Mouse (Mus musculus) hematopoietic stem cell, adult 5-6 weeks (primary cell): Measurements from ENCODE around the gene Reep6. TPM values are rescaled to one million over a fixed set of nuclear protein-coding genes. Genes with fewer than 3 reads are reported as not detected.

Source experiments
- ATAC-seq, 2 experiments: fragments of 125-278 bp in 1 of 2; replicated peaks in 1 of 2; 2 replicates each; pipeline ENCODE4 v1.8.0; 2016 to 2017; ENCODE audit warnings: inconsistent platforms in 2 of 2, mild to moderate bottlenecking in 2 of 2, moderate number of reproducible peaks in 2 of 2, low read depth in 1 of 2, moderate TSS enrichment in 1 of 2; ENCODE audit not compliant: low FRiP score in 2 of 2, poor library complexity in 2 of 2, severe bottlenecking in 2 of 2, insufficient read depth in 1 of 2, low TSS enrichment in 1 of 2
- total RNA-seq: library from RNA; stranded (forward); fragments of 172-1452, 232-1000 nt; gene quantifications from 2 replicates; pipeline ENCODE4 v1.2.3, GENCODE M21; 2017

Gene Reep6
- total RNA-seq, 1 experiment from 2014 or later, result 2.9 TPM

DNA sequence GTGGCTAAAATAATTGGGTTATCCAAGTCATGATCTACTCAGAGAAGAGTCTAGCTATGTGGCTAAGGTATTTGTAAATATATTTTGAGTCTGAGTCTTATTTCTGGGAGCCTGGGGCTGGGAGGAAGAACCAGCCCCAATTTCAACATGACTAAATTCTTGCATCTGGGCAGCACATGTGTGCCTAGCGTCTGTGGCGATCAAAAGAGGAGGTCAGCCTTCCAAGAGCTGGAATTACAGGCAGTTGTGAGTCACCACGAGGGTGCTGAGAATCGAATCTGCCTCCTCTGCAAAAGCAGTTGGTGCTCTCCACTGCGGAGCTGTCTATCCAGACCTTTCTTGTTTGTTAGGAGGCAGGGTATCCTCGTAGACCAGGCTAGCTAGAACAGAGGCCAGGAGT, 36.0 kb downstream of the Reep6 start:
- no peak for ATAC-seq

DNA sequence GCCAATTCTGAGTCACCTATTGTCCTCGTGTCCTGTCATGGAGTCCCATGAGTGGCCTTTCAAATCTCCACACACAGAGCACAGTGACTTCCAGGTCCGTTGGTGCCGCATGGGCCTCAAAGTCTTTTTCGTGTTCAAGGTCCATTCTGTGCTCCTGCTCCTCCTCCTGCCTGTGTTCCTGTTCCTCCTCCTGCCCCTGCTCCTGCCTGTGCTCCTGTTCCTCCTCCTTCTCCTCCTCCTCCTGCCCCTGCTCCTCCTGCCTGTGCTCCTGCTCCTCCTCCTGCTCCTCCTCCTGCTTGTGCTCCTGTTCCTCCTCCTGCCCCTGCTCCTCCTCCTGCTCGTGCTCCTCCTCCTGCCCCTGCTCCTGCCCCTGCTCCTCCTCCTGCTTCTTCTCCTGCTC, 38.2 kb downstream of the Reep6 start:
- no peak for ATAC-seq

DNA sequence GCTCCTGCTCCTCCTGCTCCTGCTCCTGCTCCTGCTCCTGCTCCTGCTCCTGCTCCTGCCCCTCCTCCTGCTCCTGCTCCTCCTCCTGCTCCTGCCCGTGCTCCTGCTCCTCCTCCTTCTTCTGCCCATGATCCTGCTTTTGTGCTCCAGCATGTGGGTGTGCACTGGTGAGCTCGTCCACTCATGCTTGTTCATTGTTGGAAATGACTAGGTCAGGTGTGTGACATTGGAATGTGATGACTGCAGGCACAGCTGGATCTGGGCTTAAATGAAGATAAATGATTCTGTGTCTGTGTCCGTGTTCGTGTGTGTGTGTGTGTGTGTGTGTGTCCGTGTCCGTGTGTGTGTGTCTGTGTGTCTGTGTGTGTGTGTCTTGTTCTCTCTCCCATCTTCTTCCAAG, 38.6 kb downstream of the Reep6 start:
- ATAC-seq, result no peak

DNA sequence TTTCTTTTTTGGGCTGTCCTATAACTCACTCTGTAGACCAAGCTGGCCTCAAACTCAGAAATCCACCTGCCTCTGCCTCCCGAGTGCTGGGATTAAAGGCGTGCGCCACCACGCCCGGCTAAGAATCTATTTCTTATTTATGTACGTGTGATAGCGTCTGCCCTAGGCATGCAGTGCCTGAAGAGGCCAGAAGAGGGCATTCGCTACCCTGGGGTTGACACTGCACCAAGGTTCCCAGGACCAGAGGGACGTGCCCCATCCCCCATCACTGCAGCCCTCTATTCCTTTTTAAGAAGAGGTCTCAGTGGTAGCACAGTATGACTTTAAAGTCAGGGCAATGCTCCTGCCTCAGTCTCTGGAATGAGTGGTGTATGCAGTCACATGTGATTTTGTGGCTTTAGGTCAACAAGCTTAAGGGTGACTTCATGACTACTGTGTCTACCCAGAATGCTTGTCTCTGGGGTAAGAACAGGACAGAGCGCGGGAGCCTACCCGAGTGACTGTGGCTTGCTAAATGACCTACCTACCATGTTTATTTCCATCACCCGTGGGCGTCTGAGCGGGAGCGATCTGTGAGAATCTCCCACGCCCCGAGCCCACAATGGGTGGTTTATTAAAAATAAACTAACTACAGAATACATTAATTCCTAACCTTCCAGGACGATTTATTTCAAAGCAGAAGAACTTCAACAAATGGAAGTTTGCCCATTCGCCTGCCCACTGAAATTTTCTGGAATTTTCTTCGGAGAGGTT, 40.4 kb downstream of the Reep6 start:
- ATAC-seq, result no peak

DNA sequence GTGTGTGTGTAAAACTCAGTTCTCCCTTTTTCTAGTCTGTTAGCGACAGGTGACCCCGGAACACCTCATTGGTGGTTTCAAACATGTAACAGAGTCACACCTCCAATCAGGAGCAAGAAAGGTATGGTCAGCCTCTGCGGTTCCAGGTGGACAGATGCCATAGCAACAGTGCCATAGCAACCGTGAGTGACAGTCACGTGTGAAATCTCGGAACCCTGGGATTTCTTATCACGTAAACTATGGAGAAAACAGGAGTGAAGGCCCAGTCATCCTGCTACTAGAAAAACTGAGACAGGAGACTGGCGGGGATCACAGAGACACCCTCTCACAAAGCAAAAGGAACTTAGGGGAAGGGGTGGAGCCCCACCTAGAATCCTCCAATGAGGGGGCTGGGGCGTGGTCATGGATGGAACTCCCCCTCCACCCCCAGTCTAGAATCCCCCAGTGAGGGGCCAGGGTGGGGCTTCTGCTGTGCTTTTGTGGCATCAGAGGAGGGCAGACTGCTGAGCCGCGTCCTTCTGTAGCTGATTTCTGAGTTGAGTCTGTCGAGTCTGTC, 41.7 kb downstream of the Reep6 start:
- ATAC-seq, result peak; percentile 25 to 59

DNA sequence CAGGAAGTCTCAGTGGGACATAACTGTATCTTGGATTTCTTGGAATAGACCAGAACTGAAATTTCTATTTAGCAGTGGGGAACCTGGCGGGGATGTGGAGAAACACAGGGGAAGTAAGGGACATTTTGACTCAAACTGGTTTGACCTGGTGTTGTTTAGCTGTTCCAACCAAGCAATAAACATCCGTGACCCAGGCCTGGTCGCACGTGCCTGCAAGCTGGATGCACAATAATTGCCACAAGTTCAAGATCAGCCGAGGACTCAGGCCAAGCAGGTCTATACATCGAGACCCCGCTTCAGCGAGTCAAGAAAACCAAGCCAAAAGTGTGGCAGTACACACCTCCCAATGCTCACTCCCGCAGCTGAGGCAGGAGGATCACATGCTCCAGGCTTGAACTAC, 42.2 kb downstream of the Reep6 start:
- no peak for ATAC-seq

DNA sequence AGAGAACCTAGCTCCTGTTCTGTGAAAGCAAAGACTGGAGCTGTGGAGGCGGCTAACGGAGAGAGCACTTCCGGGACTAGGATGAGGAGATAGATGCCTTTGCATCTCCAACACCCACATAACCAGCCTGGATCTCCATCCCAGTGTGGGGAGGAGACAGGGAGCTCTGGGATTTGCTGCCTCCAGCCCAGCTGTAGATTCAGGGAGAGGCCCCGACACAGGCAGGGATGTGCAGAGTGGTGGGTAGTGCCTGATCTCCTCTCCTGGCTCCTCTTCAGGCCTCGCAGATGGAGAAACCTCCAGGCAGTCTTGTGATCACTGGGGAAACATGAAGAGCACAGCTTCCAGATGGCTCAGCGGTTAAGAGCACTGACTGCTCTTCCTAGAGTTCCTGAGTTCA, 43.0 kb downstream of the Reep6 start:
- no peak for ATAC-seq

DNA sequence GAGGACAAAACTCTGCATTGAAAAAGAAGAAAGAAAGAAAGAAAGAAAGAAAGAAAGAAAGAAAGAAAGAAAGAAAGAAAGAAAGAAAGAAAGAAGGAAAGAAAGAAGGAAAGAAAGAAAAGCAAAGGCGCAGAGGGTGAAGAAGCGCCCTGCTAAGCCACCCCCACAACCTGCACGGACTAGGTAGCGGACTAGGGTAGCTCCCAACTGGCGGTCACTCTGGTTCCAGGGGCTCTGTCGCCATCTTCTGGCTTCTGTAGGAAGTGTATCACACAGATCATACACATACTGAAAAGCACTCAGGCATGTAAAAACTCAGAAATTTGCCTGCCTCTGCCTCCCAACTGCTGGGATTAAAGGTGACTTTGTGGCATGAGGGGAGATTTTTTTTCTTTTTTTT, 44.3 kb downstream of the Reep6 start:
- peak; percentile 15 to 37; a peak in 1 of 4 replicates for ATAC-seq

DNA sequence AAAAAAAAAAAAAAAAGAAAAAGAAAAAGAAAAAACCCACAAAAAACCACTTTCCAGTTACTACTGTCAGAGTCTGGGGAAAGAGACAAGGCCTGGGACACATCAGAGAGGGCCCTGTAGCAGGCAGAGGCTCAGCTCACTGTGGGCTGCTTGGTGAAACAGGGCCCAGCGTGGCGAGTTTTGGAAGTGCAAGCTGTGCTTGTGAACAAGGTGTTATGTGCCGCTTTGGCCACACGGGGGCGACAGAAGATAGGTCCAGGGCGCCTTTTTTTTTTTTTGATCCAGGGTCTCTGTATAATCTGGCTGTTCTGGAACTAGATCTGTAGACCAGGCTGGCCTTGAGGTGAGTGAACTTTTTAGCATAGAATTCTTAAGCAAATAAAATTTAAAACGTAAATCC, 46.4 kb downstream of the Reep6 start:
- ATAC-seq, result peak; percentile 78 to 80

DNA sequence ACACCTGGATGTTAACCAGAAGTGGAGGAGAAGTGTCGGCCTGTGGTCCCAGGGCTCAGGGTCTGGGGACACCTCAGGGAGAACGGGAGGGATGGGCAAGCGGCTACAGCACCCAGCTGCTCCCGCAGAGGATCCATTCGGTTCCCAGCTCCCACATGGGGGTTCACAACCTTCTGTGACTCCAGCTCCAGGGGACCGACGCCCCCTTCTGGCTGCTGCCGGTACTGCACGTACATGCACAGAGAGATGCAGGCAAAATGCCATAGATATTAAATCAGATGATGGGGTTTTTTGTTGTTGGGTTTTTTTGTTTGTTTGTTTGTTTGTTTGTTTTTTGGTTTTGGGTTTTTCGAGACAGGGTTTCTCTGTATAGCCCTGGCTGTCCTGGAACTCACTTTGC, 48.0 kb downstream of the Reep6 start:
- ATAC-seq, result no peak

DNA sequence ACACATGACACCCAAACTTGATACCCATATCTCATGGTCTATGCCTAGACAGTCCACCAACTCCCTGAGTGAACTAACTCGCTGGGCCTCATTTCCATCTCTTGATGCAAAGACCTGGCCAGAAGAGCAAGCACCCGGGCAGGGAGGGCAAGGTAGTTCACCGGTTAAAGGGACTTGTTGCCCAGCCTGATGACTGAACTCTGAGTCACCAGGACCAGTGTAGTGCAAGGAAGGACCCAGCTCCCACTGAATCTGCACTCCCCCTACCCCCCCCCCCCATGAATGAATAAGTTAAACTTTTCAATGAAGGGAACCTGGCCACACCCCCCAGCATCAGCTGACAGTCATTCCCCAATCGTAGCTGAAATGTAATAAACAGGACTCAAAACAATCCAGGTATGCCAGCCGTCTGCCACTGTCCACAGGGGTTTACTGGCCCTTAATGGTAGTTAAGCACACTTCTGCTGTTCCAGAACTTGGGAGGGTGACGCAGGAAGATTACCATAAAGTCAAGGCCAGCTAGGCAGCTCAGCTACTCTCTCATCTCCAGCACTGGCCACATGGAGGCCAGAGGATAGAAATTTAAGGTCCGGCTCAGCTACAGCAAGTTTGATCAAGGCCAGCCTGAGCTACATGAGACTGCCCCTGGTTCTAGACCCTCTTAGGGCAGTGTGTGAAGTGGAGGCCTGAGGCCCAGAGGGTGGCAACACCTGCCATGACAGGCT, 53.0 kb downstream of the Reep6 start:
- no peak for ATAC-seq

DNA sequence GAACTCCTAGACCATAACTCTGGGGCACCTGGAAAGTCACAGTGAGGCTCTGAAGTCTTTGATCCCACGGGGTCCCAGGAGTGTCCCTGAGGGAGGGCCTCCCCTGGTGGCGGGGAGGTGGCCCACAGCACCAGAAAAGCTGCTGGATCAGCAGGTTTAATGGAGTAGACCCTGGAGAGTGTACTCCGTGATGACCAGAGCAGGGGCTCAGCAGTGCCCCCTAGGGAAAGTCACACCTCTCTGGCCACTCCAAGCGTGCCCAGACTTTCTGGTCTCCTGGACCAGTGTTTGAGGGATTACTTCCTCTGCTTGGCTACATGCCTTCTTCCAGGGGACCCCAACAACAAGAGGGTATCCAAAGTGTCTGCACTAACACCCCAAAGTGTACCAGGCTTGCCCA, 53.7 kb downstream of the Reep6 start:
- no peak for ATAC-seq

DNA sequence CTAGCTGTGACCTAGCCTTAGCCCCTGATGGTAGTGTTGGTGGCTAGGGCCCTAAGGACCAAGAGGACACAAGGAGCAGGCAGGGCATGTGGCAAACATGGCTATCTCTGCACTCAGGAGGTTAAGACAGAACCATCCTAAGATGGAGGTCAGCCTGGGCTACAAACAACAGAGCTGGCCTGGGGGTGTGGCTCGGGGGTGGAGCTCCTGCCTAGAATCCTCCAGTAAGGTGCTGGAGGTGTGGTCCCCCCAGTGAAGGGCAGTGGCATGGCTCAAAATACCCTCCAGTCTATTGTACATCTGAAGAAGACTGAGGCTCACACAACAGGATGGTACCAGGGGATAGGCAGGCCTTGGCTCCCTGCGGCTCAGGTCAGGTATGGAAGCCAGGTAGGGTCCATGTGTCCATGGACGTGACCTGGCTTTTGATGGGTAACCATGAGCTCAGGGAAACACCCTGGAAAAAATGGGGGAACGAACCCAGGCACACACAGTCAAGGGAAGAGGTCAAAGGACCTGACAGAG, 54.4 kb downstream of the Reep6 start:
- no peak for ATAC-seq

DNA sequence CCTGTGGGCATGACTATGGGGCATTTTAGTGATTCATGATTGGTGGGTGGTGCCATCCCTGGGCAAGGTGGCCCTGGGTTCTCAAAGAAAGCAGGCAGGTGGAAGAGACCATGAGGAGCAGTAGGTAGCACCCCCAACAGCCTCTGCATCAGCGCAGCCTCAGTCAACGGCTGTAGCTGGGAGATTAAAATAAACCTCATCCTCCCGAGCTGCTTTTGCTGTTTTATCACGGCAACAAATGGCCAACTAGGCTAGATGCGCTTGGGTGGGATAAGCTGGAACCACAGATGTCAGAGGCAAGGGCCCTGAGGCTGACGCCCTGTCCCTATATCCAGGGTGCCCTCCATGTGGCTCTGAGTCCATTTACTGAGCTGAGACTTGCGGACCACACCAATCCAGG, 55.0 kb downstream of the Reep6 start:
- ATAC-seq, result no peak

DNA sequence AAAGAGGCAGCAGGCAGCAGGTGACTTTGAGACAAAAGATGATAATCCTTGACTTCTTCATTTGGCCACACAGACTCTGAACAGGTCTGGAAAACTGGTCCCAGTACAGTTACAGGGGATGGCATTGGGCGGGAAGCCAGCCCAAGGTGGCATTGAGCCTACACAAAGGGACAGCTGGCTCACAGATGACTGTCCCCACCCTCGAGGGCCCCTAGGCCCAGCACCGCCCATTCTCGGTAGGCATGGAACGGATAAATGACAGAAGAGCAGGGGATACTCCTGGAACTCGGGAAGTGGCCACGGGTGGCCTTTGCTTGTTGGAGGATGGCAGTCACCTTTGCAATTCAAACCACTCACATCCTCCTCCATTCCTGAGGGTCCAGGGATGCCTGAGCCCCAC, 55.6 kb downstream of the Reep6 start:
- ATAC-seq, result no peak
